Mouse (Mus musculus) forebrain, embryonic 10.5 days (tissue): ENCODE results near the gene Tspan33. TPM values are rescaled to one million over a fixed set of nuclear protein-coding genes. Genes with fewer than 3 reads are reported as not detected.

ENCODE experiments used
- DNase-seq: peaks from one replicate; pipeline ENCODE4 v3.0.0-alpha.2; 2017; ENCODE audit warnings: low spot score; ENCODE audit errors: extremely low spot score
- H3K27ac ChIP-seq: fragments of 300-500 bp; sonication (generic); 2 replicates; pipeline ENCODE4 v1.5.1; 2016; ENCODE audit warnings: mild to moderate bottlenecking
- H3K27me3 ChIP-seq: fragments of 300-500 bp; sonication (generic); 2 replicates; pipeline ENCODE4 v1.6.1; 2016; ENCODE audit warnings: mild to moderate bottlenecking; ENCODE audit not compliant: poor library complexity, severe bottlenecking
- H3K36me3 ChIP-seq: fragments of 300-500 bp; sonication (generic); replicated peaks from 2 replicates; pipeline ENCODE4 v1.6.1; 2016; ENCODE audit warnings: mild to moderate bottlenecking, moderate library complexity
- H3K4me1 ChIP-seq: fragments of 300-500 bp; sonication (generic); 2 replicates; pipeline ENCODE4 v1.6.1; 2016
- H3K4me3 ChIP-seq: fragments of 300-500 bp; sonication (generic); 2 replicates; pipeline ENCODE4 v1.5.1; 2016; ENCODE audit warnings: mild to moderate bottlenecking, moderate library complexity
- H3K9me3 ChIP-seq: fragments of 300-500 bp; sonication (generic); 2 replicates; pipeline ENCODE4 v1.6.1; 2016; ENCODE audit warnings: mild to moderate bottlenecking, moderate library complexity
- WGBS: fragments of 180-500 bp; shearing (Covaris S2); methylation state at CpG from one replicate; pipeline ENCODE4 v1.1.7; 2016; 5-methylcytosine and 5-hydroxymethylcytosine counted together
- polyA plus RNA-seq: library from polyadenylated mRNA; unstranded; fragments of >200 nt; fragmentation: Nextera tagmentation; extraction: Ambion mirVana; gene quantifications from 2 replicates; pipeline ENCODE4 v1.2.1, GENCODE M21; 2016

Tspan33 gene
- polyA plus RNA-seq, 1 experiment from 2014 or later: 13.3 TPM

DNA sequence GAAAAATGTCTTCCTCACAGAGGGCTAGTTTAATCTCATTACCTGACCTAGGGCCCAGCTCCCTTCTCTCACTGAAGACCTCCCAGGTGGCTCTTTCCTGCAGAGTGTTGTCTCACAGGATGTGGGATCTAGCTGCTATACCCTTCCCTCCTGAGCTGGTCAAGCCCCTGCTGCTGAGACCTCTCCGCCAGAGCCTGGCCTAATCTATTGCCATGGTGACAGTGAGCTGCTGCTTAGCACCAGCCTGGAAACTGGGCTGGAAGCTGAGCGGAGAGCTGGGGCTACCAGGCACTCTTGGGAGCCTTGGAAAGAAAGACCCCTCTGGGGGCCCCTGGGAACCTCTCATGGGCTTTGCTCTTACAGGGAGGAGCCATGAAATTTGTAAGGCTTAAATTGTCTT is 13.9 kb downstream of the Tspan33 start:
- 2% methylated on average over 2 of the region's 2 CpGs for WGBS
- Histone ChIP-seq H3K4me1 (peaks cover 47% of the 10 kb centered on the region), H3K27me3 (peaks cover 20% of the 10 kb centered on the region; the same call in 1 of the 2 replicates), H3K27ac (peak overlapping the region; percentile 74), H3K9me3 (no peaks in the 10 kb centered on the region), H3K4me3 (peak overlapping the region; percentile 18; the same call in 1 of the 2 replicates), H3K36me3 (no peaks in the 10 kb centered on the region)
- DNase-seq: peak; percentile 67

DNA sequence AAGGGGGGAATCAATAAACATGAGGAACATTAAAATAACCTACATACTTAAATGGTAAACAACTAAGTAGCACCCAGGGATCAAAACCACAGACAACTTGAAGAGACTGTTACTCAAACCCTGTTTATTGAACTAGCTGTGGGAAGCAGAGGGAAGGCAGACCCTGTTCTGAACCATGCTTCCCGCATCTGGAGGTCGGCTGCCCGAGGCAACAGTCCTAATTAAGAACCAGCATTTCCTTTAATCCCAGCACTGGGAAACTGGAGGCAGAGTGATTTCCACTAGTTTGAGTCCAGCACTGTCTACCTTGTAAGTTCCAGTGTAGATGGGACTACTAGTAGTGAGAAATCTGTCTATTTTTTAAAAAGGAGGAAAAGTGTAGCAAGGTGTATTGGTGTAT is 17.3 kb downstream of the Tspan33 start:
- H3K36me3 ChIP-seq: no peaks in the 10 kb centered on the region
- peaks cover 45% of the 10 kb centered on the region for H3K4me1 ChIP-seq
- peaks cover 15% of the 10 kb centered on the region; the same call in 1 of the 2 replicates for H3K27me3 ChIP-seq
- H3K4me3 ChIP-seq: no peak overlapping the region
- WGBS: 58% methylated on average over 3 of the region's 3 CpGs
- DNase-seq: no peak
- no peaks in the 10 kb centered on the region for H3K9me3 ChIP-seq
- no peak overlapping the region for H3K27ac ChIP-seq

DNA sequence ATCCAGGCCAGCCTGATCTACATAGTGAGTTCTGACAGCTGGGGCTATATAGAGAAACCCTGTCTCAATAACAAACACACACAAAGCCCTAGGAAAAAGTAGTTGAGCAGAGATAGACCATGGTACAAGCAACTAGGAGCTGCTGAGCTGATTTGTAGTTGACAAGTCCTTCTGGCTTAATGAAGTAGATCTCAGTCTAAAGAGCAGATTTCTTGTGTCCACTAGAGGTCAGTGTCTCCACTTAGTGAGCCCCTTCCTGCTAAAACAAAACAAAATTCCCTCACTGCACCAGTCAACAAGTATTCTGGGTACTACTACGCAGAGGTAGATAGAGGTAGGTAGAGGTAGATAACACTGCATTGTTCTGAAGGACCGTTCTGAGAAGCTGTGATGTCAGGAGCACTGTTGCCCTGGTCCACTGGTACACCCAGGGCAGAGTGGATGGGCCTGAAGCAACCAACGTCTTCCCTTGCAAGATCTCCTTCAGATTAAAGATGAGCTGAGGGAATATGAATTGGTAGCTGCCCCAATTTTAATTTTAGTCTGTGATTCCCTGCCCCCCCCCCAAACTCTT is 18.1 kb downstream of the Tspan33 start:
- 49% methylated on average over 3 of the region's 3 CpGs for WGBS
- no peaks in the 10 kb centered on the region for H3K9me3 ChIP-seq
- no peak for DNase-seq
- H3K36me3 ChIP-seq: peaks cover 5% of the 10 kb centered on the region; the same call in 1 of the 2 replicates
- H3K27me3 ChIP-seq: peaks cover 19% of the 10 kb centered on the region
- no peak overlapping the region for H3K4me3 ChIP-seq
- H3K27ac ChIP-seq: no peak overlapping the region
- peaks cover 38% of the 10 kb centered on the region for H3K4me1 ChIP-seq

DNA sequence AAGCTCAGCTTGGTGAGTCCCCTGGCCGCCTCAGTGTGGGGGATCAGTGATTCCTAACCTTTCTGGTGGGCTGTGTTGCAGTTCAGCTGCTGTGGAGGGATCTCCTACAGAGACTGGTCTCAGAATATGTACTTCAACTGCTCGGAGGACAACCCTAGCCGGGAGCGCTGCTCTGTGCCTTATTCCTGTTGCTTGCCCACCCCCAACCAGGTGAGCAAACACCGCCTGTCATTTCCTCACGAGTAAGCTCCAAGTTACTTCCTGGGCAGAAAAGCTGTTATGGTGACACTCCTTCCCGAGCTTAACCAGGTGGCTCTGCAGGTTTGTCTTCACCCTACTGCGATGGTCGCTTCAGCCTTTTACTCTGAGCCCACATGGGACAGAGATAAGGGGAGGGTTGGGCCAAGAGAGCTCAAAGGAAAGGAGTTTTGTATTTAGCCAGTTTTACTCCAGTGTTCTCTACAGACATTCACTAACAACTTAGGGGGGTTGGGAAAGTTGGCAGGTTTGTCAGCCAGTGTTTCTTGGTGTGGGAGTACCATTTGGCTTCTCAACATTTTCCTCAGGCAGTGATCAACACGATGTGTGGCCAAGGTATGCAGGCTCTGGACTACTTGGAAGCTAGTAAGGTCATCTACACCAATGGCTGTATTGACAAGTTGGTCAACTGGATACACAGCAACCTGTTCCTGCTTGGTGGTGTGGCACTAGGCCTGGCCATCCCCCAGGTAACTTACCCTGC is 22.8 kb downstream of the Tspan33 start:
- no peak overlapping the region for H3K27ac ChIP-seq
- 80% methylated on average over 10 of the region's 10 CpGs for WGBS
- no peaks in the 10 kb centered on the region for H3K9me3 ChIP-seq
- peaks cover 29% of the 10 kb centered on the region for H3K4me1 ChIP-seq
- H3K27me3 ChIP-seq: peaks cover 35% of the 10 kb centered on the region
- DNase-seq: no peak
- no peak overlapping the region for H3K4me3 ChIP-seq
- peaks cover 5% of the 10 kb centered on the region; the same call in 1 of the 2 replicates for H3K36me3 ChIP-seq

DNA sequence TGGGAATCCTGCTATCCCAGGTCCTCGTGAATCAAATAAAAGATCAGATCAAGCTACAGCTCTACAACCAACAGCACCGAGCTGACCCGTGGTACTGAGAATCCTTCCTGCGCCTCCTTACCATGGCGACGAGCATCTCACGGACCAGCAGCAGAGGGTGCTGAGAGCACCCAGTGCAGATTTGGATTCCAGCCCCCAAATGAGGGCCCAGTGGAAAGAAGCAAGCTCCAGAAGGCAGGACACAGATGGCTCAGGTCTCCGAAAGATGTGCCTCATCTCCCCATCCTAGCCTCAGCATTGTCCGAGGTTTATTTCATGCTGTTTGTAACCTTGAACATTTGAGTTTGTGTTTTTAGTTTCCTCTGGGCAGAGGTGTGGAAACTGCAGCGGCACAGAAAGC is 23.5 kb downstream of the Tspan33 start:
- peaks cover 42% of the 10 kb centered on the region for H3K27me3 ChIP-seq
- 0 out of 2 replicates have a peak overlapping the region, but pooled peaks have one; percentile 45 for H3K4me3 ChIP-seq
- WGBS: 60% methylated on average over 10 of the region's 10 CpGs
- peak overlapping the region; percentile 42 for H3K27ac ChIP-seq
- H3K36me3 ChIP-seq: peaks cover 5% of the 10 kb centered on the region; the same call in 1 of the 2 replicates
- no peaks in the 10 kb centered on the region for H3K9me3 ChIP-seq
- peaks cover 29% of the 10 kb centered on the region for H3K4me1 ChIP-seq
- no peak for DNase-seq

DNA sequence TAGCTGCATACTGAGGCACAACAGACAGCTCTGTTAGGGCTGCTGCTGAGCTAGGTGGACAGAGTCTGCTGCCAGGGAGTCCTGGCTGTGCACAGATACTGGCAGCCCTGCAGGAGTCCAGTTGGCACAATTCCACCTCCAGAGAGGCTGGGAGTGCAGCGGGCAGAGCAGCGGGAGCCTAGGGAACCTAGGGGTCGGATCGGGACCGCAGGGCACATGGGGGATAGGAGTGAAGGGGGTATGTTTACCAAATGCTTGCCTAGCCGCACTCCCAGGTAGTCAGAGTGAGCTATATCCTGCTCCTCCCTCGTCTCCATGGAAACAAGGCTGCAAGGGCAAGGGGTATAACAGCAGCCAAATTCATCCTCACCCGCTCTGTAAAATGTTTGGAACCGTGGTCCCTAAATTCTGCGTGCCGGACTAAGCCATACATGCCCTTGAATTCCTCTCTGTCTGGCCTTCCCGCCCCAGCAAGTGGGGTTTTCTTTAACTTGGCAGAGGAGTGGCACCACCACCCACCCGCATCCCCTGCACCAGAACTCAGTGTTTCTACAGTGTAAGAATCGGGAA is 24.0 kb downstream of the Tspan33 start:
- Histone ChIP-seq H3K9me3 (no peaks in the 10 kb centered on the region), H3K4me1 (peaks cover 31% of the 10 kb centered on the region), H3K27ac (peak overlapping the region; percentile 42), H3K36me3 (peaks cover 5% of the 10 kb centered on the region; the same call in 1 of the 2 replicates), H3K27me3 (peaks cover 45% of the 10 kb centered on the region), H3K4me3 (peak overlapping the region; percentile 45; the same call in 1 of the 2 replicates)
- DNase-seq: no peak
- 19% methylated on average over 14 of the region's 14 CpGs for WGBS

DNA sequence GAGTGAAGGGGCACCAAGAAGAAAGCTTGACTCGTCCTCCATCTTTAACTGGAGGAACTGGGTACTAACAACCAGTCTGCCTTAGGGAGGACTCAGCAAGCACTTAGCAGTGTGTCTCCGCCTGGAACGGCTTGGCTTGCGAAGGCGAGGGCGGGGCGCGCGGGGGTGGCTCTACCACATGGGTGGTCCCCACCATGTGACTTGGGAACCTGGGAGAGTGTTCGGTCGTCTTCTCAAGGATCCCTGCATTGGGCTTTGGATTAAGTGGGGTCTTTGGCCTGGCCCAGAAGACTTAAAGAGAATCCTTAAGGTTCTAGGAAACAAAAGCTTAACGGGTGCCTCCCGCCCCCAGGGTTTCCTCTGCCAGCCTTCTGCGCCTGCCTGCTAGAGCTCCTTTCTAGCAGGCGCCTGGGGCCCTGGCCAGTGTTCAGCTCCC is 24.9 kb downstream of the Tspan33 start:
- Histone ChIP-seq H3K9me3 (no peaks in the 10 kb centered on the region), H3K36me3 (peaks cover 5% of the 10 kb centered on the region; the same call in 1 of the 2 replicates), H3K4me1 (peaks cover 36% of the 10 kb centered on the region), H3K27ac (peak overlapping the region; percentile 72), H3K27me3 (peaks cover 45% of the 10 kb centered on the region), H3K4me3 (peak overlapping the region; percentile 45)
- WGBS: 2% methylated on average over 15 of the region's 15 CpGs
- DNase-seq: peak; percentile 63

DNA sequence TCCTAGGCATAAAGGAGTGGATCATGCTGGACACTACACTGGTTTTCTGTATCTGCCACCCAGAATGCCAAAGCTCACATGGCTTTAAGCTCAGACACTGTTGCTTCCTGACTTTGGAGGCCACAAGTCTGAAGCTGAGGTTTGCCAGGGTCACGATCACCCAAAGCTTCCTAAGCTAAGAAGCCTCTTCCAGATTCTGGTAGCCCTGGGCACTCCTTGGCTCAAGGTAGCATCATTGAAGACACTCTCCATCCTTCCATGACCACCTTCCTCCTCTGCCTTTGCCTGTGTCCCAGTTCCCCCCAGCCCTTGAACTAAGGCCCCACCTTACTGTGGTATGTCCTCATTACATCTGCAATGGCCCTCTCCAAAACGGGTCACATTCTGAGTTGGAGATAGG is 27.9 kb downstream of the Tspan33 start:
- Histone ChIP-seq H3K27ac (no peak overlapping the region), H3K36me3 (peaks cover 2% of the 10 kb centered on the region; the same call in 1 of the 2 replicates), H3K27me3 (peaks cover 40% of the 10 kb centered on the region), H3K4me1 (peaks cover 36% of the 10 kb centered on the region), H3K9me3 (no peaks in the 10 kb centered on the region), H3K4me3 (no peak overlapping the region)
- no peak for DNase-seq
- 83% methylated on average over 2 of the region's 2 CpGs for WGBS

DNA sequence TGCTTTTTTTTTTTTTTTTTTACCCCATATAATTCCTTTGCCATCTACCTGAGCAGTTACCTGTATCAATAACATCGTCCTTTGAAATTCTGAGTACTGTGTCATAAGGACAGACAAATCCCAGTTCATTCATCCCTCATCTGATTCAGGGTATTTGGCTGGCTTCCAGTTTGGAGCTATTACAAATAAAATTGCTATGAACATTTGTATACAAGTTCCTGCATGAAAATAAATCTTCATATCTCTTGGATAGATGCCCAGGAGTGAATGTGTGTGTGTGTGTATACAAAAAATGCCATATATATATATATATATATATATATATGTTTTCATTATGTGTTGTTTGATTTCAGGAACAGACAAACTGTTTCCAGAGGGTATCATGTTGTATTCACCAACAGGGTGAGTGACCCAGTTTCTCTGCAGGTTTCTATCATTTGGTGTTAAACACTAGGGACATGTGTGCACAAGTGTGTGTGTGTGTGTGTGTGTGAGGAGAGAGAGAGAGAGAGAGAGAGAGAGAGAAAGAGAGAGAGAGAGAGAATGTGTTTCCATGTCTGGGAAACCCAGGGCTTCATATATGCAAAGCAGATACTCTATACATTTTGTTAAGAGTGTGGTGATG is 32.7 kb downstream of the Tspan33 start:
- H3K9me3 ChIP-seq: no peaks in the 10 kb centered on the region
- DNase-seq: no peak
- no peaks in the 10 kb centered on the region for H3K36me3 ChIP-seq
- H3K4me1 ChIP-seq: peaks cover 8% of the 10 kb centered on the region
- H3K27me3 ChIP-seq: 0 out of 2 replicates have a peak, but pooled peaks cover 11% of the 10 kb centered on the region
- H3K4me3 ChIP-seq: no peak overlapping the region
- H3K27ac ChIP-seq: no peak overlapping the region
- 85% methylated on average over 1 of the region's 1 CpGs for WGBS

DNA sequence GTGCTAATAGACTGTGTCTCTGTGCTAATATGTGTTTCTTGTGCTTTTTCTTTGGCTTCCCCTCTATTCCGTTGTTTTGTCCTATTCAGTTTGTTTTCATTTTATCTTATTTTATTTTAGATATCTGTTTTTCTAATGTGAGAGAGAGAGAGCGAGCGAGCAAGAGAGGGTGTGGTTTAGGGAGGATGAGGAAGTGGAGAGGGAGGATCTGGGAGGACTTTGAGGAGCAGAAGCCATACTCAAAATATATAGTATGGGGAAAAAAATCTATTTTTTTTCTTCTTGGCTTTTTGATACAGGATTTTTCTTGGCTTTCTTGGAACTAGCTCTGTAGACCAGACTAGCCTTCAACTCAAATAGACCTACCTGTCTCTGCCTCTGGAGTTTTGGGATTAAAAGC is 34.0 kb downstream of the Tspan33 start:
- 88% methylated on average over 3 of the region's 3 CpGs for WGBS

DNA sequence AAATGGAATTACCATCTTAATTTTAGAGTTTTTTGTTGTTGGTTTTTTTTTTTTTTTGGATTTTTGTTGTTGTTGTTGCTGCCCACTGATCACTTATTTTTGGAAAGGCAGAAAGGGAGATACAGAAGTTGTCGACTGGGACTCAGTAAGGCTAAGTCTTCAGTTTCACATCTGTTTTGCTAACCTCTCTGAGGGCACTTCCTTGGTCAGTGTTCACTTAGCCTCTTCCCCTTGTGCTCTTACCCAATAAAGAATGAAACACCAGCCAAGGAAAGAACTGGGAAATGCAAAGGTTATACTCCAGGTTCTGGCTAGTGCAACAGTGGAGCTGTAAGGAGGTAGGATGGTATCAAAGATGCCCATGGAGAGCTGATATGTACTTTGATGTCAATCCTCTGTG is 35.5 kb downstream of the Tspan33 start:
- H3K36me3 ChIP-seq: no peaks in the 10 kb centered on the region
- H3K9me3 ChIP-seq: no peaks in the 10 kb centered on the region
- no peak overlapping the region for H3K4me3 ChIP-seq
- no peak overlapping the region for H3K27ac ChIP-seq
- WGBS: 77% methylated on average over 1 of the region's 1 CpGs
- H3K27me3 ChIP-seq: no peaks in the 10 kb centered on the region
- no peak for DNase-seq
- peaks cover 4% of the 10 kb centered on the region for H3K4me1 ChIP-seq

More for the DNA sequence above, 34.0 kb downstream of the Tspan33 start:
- Histone ChIP-seq H3K36me3 (no peaks in the 10 kb centered on the region), H3K27me3 (no peaks in the 10 kb centered on the region), H3K4me1 (peaks cover 6% of the 10 kb centered on the region), H3K27ac (no peak overlapping the region), H3K9me3 (no peaks in the 10 kb centered on the region), H3K4me3 (no peak overlapping the region)
- no peak for DNase-seq

DNA sequence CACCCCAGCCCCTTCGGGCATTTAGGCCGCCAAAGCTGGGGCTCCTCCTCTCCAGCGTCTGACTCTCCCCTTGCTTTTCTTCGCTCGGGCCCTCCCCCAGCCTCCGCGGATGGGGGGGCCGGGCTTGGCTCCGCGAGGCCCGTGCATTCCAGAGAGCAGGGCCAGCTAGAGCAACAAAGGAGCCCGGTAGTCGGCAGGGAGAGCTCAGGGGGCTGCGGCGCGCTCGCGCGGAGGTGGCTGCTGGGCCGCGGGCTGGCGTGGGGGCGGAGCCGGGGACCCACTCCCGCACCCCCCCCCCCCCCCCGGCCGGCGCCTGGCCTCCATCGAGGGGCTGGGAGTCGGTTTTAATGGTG is 41.3 kb downstream of the Tspan33 start, which contains the start of gene Smo:
Gene Smo (plus strand): TSS at position 168 of the 353 bp plus-strand sequence.
- under 1% methylated on average over 27 of the region's 30 CpGs for WGBS
- DNase-seq: peak; percentile 92

More for the DNA sequence above, 41.3 kb downstream of the Tspan33 start, which contains the start of gene Smo:
- H3K27me3 ChIP-seq: no peaks in the 10 kb centered on the region
- H3K36me3 ChIP-seq: peaks cover 26% of the 10 kb centered on the region
- H3K9me3 ChIP-seq: no peaks in the 10 kb centered on the region
- H3K4me3 ChIP-seq: peak within 1 kb of the TSS; percentile 98
- peak within 1 kb of the TSS; percentile 100 for H3K27ac ChIP-seq
- peaks cover 42% of the 10 kb centered on the region for H3K4me1 ChIP-seq
